Mouse (Mus musculus) MEL (cell line): ENCODE data around the gene Cep152. TPM values are rescaled to one million over a fixed set of nuclear protein-coding genes. Genes with fewer than 3 reads are reported as not detected.

ENCODE experiments used
- DNase-seq: peaks from one replicate; pipeline ENCODE4 v3.0.0; 2011; ENCODE audit warnings: low read depth, low spot score
- H3K27ac ChIP-seq: 2 replicates; pipeline ENCODE4 v1.5.1; 2012; ENCODE audit warnings: low read depth, mild to moderate bottlenecking, control low read depth, low read length, moderate library complexity; ENCODE audit not compliant: control insufficient read depth
- H3K27me3 ChIP-seq, 2 experiments: fragments of 150-350 bp in 1 of 2; sonication (generic) in 1 of 2; 2 replicates each; pipeline ENCODE4 v1.6.1; 2012; ENCODE audit warnings: low read length in 2 of 2, mild to moderate bottlenecking in 2 of 2, improper control_type of control experiment in 1 of 2, moderate library complexity in 1 of 2; ENCODE audit not compliant: insufficient read depth in 2 of 2, control insufficient read depth in 1 of 2
- H3K36me3 ChIP-seq, 2 experiments: 2 replicates each; pipeline ENCODE4 v1.6.1; 2012 to 2014; ENCODE audit warnings: low read length in 2 of 2, improper control_type of control experiment in 1 of 2, inconsistent platforms in 1 of 2, mild to moderate bottlenecking in 1 of 2; ENCODE audit not compliant: insufficient read depth in 2 of 2, control insufficient read depth in 1 of 2
- H3K4me1 ChIP-seq, 2 experiments: fragments of 150-350 bp in 1 of 2; sonication (generic) in 1 of 2; 2 replicates each; pipeline ENCODE4 v1.6.1; 2012; ENCODE audit warnings: low read length in 2 of 2, improper control_type of control experiment in 1 of 2, mild to moderate bottlenecking in 1 of 2; ENCODE audit not compliant: insufficient read depth in 2 of 2, control insufficient read depth in 1 of 2
- H3K4me3 ChIP-seq, 2 experiments: fragments of 150-350 bp in 1 of 2; sonication (generic) in 1 of 2; 2 replicates each; pipeline ENCODE4 v1.5.1; 2012; ENCODE audit warnings: low read depth in 2 of 2, low read length in 2 of 2, mild to moderate bottlenecking in 2 of 2, moderate library complexity in 2 of 2, control low read depth in 1 of 2, improper control_type of control experiment in 1 of 2; ENCODE audit not compliant: control insufficient read depth in 1 of 2, insufficient read depth in 1 of 2
- H3K79me2 ChIP-seq: 2 replicates; pipeline ENCODE4 v1.6.1; 2012; ENCODE audit warnings: mild to moderate bottlenecking, low read length, moderate library complexity; ENCODE audit not compliant: control insufficient read depth, poor library complexity, insufficient read depth
- H3K9ac ChIP-seq: 2 replicates; pipeline ENCODE4 v1.6.1; 2012; ENCODE audit warnings: low read depth, mild to moderate bottlenecking, control low read depth, low read length, moderate library complexity; ENCODE audit not compliant: control insufficient read depth, poor library complexity, severe bottlenecking
- H3K9me3 ChIP-seq: fragments of 150-350 bp; sonication (generic); replicated peaks from 2 replicates; pipeline ENCODE4 v1.6.1; 2012; ENCODE audit warnings: mild to moderate bottlenecking, low read length, improper control_type of control experiment, moderate library complexity; ENCODE audit not compliant: insufficient read depth
- BHLHE40 ChIP-seq: IDR thresholded peaks from 2 replicates; pipeline ENCODE4 v1.6.1; 2012; ENCODE audit warnings: low read depth, mild to moderate bottlenecking, inconsistent platforms, low read length, improper control_type of control experiment, borderline replicate concordance
- CHD1 ChIP-seq: IDR thresholded peaks from 2 replicates; pipeline ENCODE4 v1.6.1; 2012; ENCODE audit warnings: low read depth, mild to moderate bottlenecking, inconsistent platforms, low read length, improper control_type of control experiment
- CTCF ChIP-seq, 3 experiments: IDR thresholded peaks in 2 of 3; conservative IDR thresholded peaks in 1 of 3; 2 replicates each; pipeline ENCODE4 v1.5.1; 2011 to 2012; ENCODE audit warnings: low read length in 3 of 3, low read depth in 2 of 3, mild to moderate bottlenecking in 2 of 3, improper control_type of control experiment in 1 of 3, inconsistent platforms in 1 of 3, mixed read lengths in 1 of 3, moderate library complexity in 1 of 3; ENCODE audit not compliant: control insufficient read depth in 1 of 3, insufficient read depth in 1 of 3, poor library complexity in 1 of 3, severe bottlenecking in 1 of 3
- GATA1 ChIP-seq: IDR thresholded peaks from 2 replicates; pipeline ENCODE4 v1.6.1; 2011; ENCODE audit warnings: low read depth, low read length, improper control_type of control experiment
- HCFC1 ChIP-seq: IDR thresholded peaks from 2 replicates; pipeline ENCODE4 v1.6.1; 2012; ENCODE audit warnings: low read depth, mild to moderate bottlenecking, inconsistent platforms, low read length, improper control_type of control experiment, moderate library complexity
- KAT2A ChIP-seq: conservative IDR thresholded peaks from 2 replicates; pipeline ENCODE4 v1.6.1; 2012; ENCODE audit warnings: low read depth, low read length, improper control_type of control experiment, inconsistent platforms
- MAFK ChIP-seq: IDR thresholded peaks from 2 replicates; pipeline ENCODE4 v1.6.1; 2011; ENCODE audit warnings: low read depth, mild to moderate bottlenecking, low read length, improper control_type of control experiment, borderline replicate concordance
- MAX ChIP-seq: IDR thresholded peaks from 2 replicates; pipeline ENCODE4 v1.6.1; 2011; ENCODE audit warnings: low read length, improper control_type of control experiment
- MAZ ChIP-seq: IDR thresholded peaks from 2 replicates; pipeline ENCODE4 v1.6.1; 2012; ENCODE audit warnings: low read depth, mild to moderate bottlenecking, inconsistent platforms, low read length, improper control_type of control experiment
- MEF2A ChIP-seq: IDR thresholded peaks from 2 replicates; pipeline ENCODE4 v1.6.1; 2014; ENCODE audit warnings: low read depth, mild to moderate bottlenecking, inconsistent platforms, low read length, improper control_type of control experiment; ENCODE audit not compliant: poor library complexity, insufficient replicate concordance, severe bottlenecking; ENCODE audit errors: extremely low read depth
- MXI1 ChIP-seq: IDR thresholded peaks from 2 replicates; pipeline ENCODE4 v1.6.1; 2011; ENCODE audit warnings: mild to moderate bottlenecking, low read depth, low read length, improper control_type of control experiment
- POLR2AphosphoS2 ChIP-seq: IDR thresholded peaks from 2 replicates; pipeline ENCODE4 v1.6.1; 2011; ENCODE audit warnings: low read length, improper control_type of control experiment
- POLR2AphosphoS5 ChIP-seq: IDR thresholded peaks from 2 replicates; pipeline ENCODE4 v1.6.1; 2012; ENCODE audit warnings: low read depth, borderline replicate concordance, mild to moderate bottlenecking, inconsistent platforms, low read length, moderate library complexity, mixed read lengths
- RAD21 ChIP-seq: IDR thresholded peaks from 2 replicates; pipeline ENCODE4 v1.6.1; 2011; ENCODE audit warnings: mild to moderate bottlenecking, low read depth, low read length, improper control_type of control experiment
- RCOR1 ChIP-seq: IDR thresholded peaks from 2 replicates; pipeline ENCODE4 v1.6.1; 2012; ENCODE audit warnings: low read depth, mild to moderate bottlenecking, inconsistent platforms, low read length, improper control_type of control experiment
- SIN3A ChIP-seq: IDR thresholded peaks from 2 replicates; pipeline ENCODE4 v1.6.1; 2012; ENCODE audit warnings: low read length, improper control_type of control experiment, inconsistent platforms
- SMC3 ChIP-seq: IDR thresholded peaks from 2 replicates; pipeline ENCODE4 v1.6.1; 2011; ENCODE audit warnings: low read depth, low read length, improper control_type of control experiment
- TAL1 ChIP-seq: IDR thresholded peaks from 2 replicates; pipeline ENCODE4 v1.6.1; 2012; ENCODE audit warnings: mild to moderate bottlenecking, inconsistent platforms, low read length, moderate library complexity, mixed read lengths
- TBP ChIP-seq: IDR thresholded peaks from 2 replicates; pipeline ENCODE4 v1.8.0; 2011; ENCODE audit warnings: low read depth, low read length, improper control_type of control experiment
- TCF12 ChIP-seq: IDR thresholded peaks from 2 replicates; pipeline ENCODE4 v1.6.1; 2014; ENCODE audit warnings: low read depth, mild to moderate bottlenecking, inconsistent platforms, low read length, improper control_type of control experiment, moderate library complexity
- UBTF ChIP-seq: IDR thresholded peaks from 2 replicates; pipeline ENCODE4 v1.6.1; 2012; ENCODE audit warnings: low read depth, mild to moderate bottlenecking, inconsistent platforms, low read length, improper control_type of control experiment, moderate library complexity, borderline replicate concordance; ENCODE audit not compliant: insufficient read depth
- USF2 ChIP-seq, 2 experiments: IDR thresholded peaks; 2 replicates each; pipeline ENCODE4 v1.6.1; 2011 to 2012; ENCODE audit warnings: improper control_type of control experiment in 2 of 2, low read length in 2 of 2, borderline replicate concordance in 1 of 2, inconsistent platforms in 1 of 2, low read depth in 1 of 2, mild to moderate bottlenecking in 1 of 2; ENCODE audit not compliant: insufficient read depth in 1 of 2
- ZC3H11A ChIP-seq: IDR thresholded peaks from 2 replicates; pipeline ENCODE4 v1.6.1; 2012; ENCODE audit warnings: low read depth, mild to moderate bottlenecking, inconsistent platforms, low read length, improper control_type of control experiment
- ZKSCAN1 ChIP-seq: IDR thresholded peaks from 2 replicates; pipeline ENCODE4 v1.6.1; 2012; ENCODE audit warnings: low read depth, mild to moderate bottlenecking, inconsistent platforms, low read length, improper control_type of control experiment, moderate library complexity
- polyA plus RNA-seq, 2 experiments: library from polyadenylated mRNA; stranded (reverse) in 1 of 2; unstranded in 1 of 2; fragments of >175 nt in 1 of 2; fragments of >200 nt in 1 of 2; gene quantifications; 2 replicates each; pipeline versions ENCODE4 v1.2.1 to v1.2.4; 2012; ENCODE audit warnings: low replicate concordance in 2 of 2, low read depth in 1 of 2; ENCODE audit not compliant: insufficient read length in 2 of 2, insufficient read depth in 1 of 2, missing spikeins in 1 of 2
- total RNA-seq: library from RNA; depleted of rRNA; stranded (reverse); fragments of 300-350 nt; gene quantifications from 2 replicates; pipeline ENCODE4 v1.2.3, GENCODE M21; 2012

Cep152 gene
- total and polyA plus RNA-seq, 3 experiments: 13.9 to 14.1 TPM; not detected in 1

GRCm38 (mm10) chr2:125543646-125544045, 81.3 kb downstream of the Cep152 start:
- TF ChIP-seq RAD21: no peak
- no peak for TF ChIP-seq CHD1
- no peak for TF ChIP-seq TBP
- no peak for TF ChIP-seq MEF2A
- no peak for TF ChIP-seq RCOR1
- no peak for TF ChIP-seq TAL1
- no peak for TF ChIP-seq KAT2A
- no peak for TF ChIP-seq TCF12
- TF ChIP-seq MAZ: no peak
- TF ChIP-seq MAX: no peak
- no peak for TF ChIP-seq ZC3H11A
- TF ChIP-seq HCFC1: no peak
- no peak for TF ChIP-seq MAFK
- no peak for TF ChIP-seq UBTF
- no peak for TF ChIP-seq POLR2AphosphoS2
- no peak for TF ChIP-seq GATA1
- no peak overlapping the region for H3K4me3 ChIP-seq
- no peaks in the 10 kb centered on the region for H3K9me3 ChIP-seq
- H3K27me3 ChIP-seq: no peaks in the 10 kb centered on the region
- DNase-seq: no peak
- H3K27ac ChIP-seq: no peak overlapping the region
- H3K79me2 ChIP-seq: no peaks in the 10 kb centered on the region
- H3K4me1 ChIP-seq: no peaks in the 10 kb centered on the region
- H3K9ac ChIP-seq: no peak overlapping the region
- no peaks in the 10 kb centered on the region for H3K36me3 ChIP-seq

DNA sequence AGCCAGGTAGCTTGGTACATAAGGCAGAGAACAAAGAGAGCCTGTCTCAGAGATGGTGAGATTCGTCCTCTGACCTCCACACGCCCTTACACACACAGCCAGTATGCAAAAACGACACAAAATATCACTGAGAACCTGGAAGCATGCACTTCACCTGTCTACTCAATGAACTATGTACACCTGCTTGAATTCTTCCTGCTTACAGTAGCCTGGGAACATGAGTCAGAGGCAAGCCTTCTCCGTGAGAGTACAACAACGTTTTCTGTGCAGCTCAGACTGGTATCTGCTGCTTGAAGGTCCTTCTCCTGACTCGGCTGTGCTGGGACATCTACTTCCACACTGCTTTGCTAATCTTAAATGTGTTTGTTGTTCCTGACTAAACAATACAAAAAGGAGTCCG, 83.5 kb downstream of the Cep152 start:
- Histone ChIP-seq H3K4me3 (no peak overlapping the region), H3K9ac (no peak overlapping the region), H3K27me3 (no peaks in the 10 kb centered on the region), H3K79me2 (no peaks in the 10 kb centered on the region), H3K27ac (no peak overlapping the region), H3K4me1 (no peaks in the 10 kb centered on the region), H3K9me3 (no peaks in the 10 kb centered on the region), H3K36me3 (no peaks in the 10 kb centered on the region)
- DNase-seq: no peak
- TF ChIP-seq BHLHE40 (no peak), RCOR1 (no peak), POLR2AphosphoS5 (no peak), MXI1 (no peak), SIN3A (no peak), RAD21 (no peak), UBTF (no peak), SMC3 (no peak), ZKSCAN1 (no peak), MAZ (no peak), CTCF (IDR thresholded peaks at IDR 0.05 in 2 of 3, conservative IDR thresholded peaks at IDR 0.05 in 1 of 3; ENCODE audit: control insufficient read depth in 1 of 3, insufficient read depth in 1 of 3, low read depth in 2 of 3, low read length in 3 of 3, poor library complexity in 1 of 3, severe bottlenecking in 1 of 3) (no peak), ZC3H11A (no peak), USF2 (IDR thresholded peaks at IDR 0.05; ENCODE audit: borderline replicate concordance in 1 of 2, insufficient read depth in 1 of 2, low read depth in 1 of 2, low read length in 2 of 2) (no peak), TBP (no peak)
